10 mouse cellular contexts compared by ENCODE assay signal in genomic region chr17:87606130-87606529, GRCm38 (mm10). TPM values are rescaled to one million over a fixed set of nuclear protein-coding genes. Genes with fewer than 3 reads are reported as not detected.
"Had no signal": no experiment of that assay in that cellular context is flagged by ENCODE, and none has a peak within 500 bp of the region (broad histone marks: within the 10 kb centered on the region; RNA-seq: fewer than 3 reads in every experiment).

No protein-coding gene starts in this region.

RNA-seq across cellular contexts. Expression of gene Epcam, which starts 29.6 kb away (rescaled TPM):
- total RNA-seq: common myeloid progenitor, adult 5-6 weeks; gastrocnemius, adult 18-20 months; gastrocnemius, adult 2 months; gastrocnemius, adult 8-10 months; gastrocnemius, postnatal 10 days; gastrocnemius, postnatal 25 days; gastrocnemius, postnatal 36 days; heart, adult 2 months; heart, adult 8-10 months had no signal
- polyA plus RNA-seq: erythroblast, embryonic 14.5 days had no signal
